Mouse (Mus musculus): ENCODE data around the gene Trio. TPM values are rescaled to one million over a fixed set of nuclear protein-coding genes. Genes with fewer than 3 reads are reported as not detected.

Gene Trio
- polyA plus RNA-seq, 1 experiment from 2014 or later, result 2.8 TPM

DNA sequence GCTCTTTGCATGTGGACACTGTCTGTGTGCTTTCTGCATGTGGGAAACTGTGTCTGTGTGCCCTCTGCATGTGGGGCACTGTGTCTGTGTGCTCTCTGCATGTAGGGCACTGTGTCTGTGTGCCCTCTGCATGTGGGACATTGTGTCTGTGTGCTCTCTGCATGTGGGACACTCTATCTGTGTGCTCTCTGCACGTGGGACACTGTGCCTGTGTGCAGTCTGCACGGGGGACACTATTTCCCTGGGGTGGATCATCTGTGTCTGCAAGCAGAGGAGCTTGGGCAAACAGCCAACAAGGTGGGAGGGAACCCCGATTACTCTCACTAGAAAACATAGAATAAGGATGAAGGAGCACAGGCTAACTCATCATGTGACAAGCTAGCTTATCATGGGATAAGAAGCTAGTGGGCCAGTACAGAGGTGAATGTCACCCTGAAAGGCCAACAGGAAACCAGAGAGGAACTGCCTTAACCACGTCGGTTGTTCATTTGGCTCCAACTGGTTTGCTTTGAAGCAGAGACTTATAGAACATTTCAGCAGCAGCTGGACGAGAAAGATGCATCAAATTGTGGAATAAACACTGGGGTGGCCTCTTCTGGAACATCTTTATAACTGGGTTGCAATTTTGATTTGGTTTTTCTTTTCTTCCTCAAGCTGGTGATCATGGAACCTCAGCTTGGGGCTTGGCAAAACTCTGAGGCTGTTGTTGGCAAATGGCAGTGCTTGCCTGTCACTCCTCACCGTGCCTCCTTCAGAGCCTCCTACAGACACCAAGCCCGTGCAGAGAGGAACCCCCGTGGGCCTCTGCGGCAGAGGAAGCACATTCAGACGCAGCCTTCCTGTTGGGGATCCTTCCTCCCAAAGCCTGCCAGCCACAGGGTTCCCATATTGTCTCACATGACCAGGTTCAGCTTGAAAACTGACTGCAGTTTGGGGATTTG is 323.3 kb downstream of the Trio start:
- Histone ChIP-seq H3K4me2 (no peak overlapping the region), H3K4me3 (replicated peaks) (no peak overlapping the region), H3K27me3 (no peaks in the 10 kb centered on the region), H3K9me3 (replicated peaks) (no peaks in the 10 kb centered on the region), H3K27ac (peak overlapping the region; percentile 56), H3K36me3 (no peaks in the 10 kb centered on the region), H3K4me1 (replicated peaks) (peaks cover 8% of the 10 kb centered on the region), H3K9ac (no peak overlapping the region)
- ATAC-seq (ENCODE audit: low read depth) (peak; percentile 58; the same call in 1 of the 2 replicates), DNase-seq (peak; percentile 23)
- 9% methylated on average over 11 of the region's 11 CpGs for WGBS (ENCODE audit: insufficient replicate concordance)

DNA sequence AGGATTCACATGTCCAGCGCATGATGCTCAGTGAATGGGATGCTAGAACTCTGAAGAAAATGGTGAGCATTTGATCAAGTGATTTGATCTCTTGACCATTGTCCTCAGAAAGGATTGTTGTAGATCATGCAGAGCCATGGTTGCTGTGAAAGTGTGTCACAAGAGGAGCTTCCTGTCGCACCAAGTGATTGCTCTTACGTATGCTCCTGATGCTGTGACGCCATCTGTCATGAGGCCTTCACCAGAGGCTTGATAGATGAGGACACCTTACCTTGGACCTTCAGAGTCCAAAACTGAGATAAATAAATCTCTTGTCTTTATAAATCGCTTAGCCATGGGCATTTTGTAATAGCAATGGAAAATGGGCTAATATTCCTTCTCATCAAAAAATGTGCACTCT is 328.0 kb downstream of the Trio start:
- H3K27me3 ChIP-seq, result no peaks in the 10 kb centered on the region
- WGBS (ENCODE audit: insufficient replicate concordance), result 66% methylated on average over 5 of the region's 5 CpGs
- no peak overlapping the region for H3K27ac ChIP-seq
- peaks cover 4% of the 10 kb centered on the region for H3K4me1 ChIP-seq (replicated peaks)
- H3K9me3 ChIP-seq (replicated peaks), result no peaks in the 10 kb centered on the region
- no peak for ATAC-seq (ENCODE audit: low read depth)
- DNase-seq, result no peak
- no peak overlapping the region for H3K4me3 ChIP-seq (replicated peaks)
- no peak overlapping the region for H3K4me2 ChIP-seq
- H3K36me3 ChIP-seq, result no peaks in the 10 kb centered on the region
- no peak overlapping the region for H3K9ac ChIP-seq

DNA sequence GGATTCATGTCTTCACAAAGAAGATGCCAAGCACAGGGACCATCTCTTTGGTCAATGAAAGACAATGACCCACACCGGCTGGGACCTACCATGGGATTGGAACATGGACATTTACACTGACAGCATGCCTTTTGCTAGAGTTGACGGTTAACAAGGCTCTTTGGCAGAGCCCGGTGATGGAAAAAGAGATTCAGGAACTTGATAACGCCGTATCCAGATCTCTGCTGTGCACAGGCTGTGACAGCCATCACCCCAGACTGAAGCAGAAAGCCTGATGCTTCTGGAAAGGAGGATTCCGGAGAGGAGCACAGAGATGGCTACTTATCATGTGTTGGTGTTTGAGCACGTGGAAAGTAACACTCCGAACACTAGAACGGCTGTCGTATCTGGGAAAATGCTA is 332.4 kb downstream of the Trio start:
- 50% methylated on average over 10 of the region's 10 CpGs for WGBS (ENCODE audit: insufficient replicate concordance)
- DNase-seq (no peak), ATAC-seq (ENCODE audit: low read depth) (no peak)
- Histone ChIP-seq H3K9ac (no peak overlapping the region), H3K27me3 (no peaks in the 10 kb centered on the region), H3K9me3 (replicated peaks) (no peaks in the 10 kb centered on the region), H3K36me3 (no peaks in the 10 kb centered on the region), H3K4me1 (replicated peaks) (no peaks in the 10 kb centered on the region), H3K27ac (no peak overlapping the region), H3K4me3 (replicated peaks) (no peak overlapping the region), H3K4me2 (no peak overlapping the region)

DNA sequence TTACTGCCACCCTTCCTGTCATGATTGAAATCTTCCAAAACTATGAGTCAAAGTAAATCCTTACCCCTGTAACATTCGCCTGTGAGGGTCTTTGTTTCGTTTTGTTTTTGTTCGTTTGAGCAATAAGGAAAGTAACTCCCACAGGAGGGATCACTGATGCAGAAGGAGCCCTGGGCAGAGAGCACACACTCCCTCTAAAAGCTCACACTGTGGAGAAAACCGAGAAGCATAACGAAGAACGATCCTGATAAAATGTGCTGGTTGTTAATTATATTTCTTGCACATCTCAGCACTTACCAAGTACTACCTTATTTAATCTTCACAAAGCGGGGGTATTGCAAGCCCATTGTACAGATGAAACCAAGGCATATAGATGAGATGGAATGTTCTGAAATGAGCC is 333.5 kb downstream of the Trio start:
- Histone ChIP-seq H3K27ac (no peak overlapping the region), H3K27me3 (no peaks in the 10 kb centered on the region), H3K4me2 (no peak overlapping the region), H3K4me3 (replicated peaks) (no peak overlapping the region), H3K9ac (no peak overlapping the region), H3K4me1 (replicated peaks) (no peaks in the 10 kb centered on the region), H3K9me3 (replicated peaks) (no peaks in the 10 kb centered on the region), H3K36me3 (no peaks in the 10 kb centered on the region)
- DNase-seq (no peak), ATAC-seq (ENCODE audit: low read depth) (no peak)
- WGBS (ENCODE audit: insufficient replicate concordance), result 63% methylated on average over 7 of the region's 7 CpGs

DNA sequence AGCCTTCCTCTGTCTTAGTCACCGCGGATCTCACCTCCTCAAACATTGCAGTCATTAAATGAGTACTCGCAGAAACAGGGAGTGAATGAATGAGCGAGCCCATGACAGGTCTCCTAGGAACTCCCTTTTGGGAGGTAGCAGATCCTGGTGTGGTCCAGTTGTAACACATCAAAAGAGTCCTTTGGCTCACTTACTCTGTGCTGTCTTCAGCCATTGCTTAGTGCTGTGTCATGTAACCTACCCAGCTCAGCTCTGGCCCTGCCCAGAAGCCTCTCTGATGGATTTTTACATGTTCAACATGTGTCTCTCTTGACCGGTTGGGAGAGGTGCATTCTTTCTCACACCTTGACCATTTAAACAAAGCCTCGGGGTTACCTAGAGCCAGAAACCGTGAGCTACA is 334.4 kb downstream of the Trio start:
- H3K4me1 ChIP-seq (replicated peaks), result no peaks in the 10 kb centered on the region
- H3K4me2 ChIP-seq, result no peak overlapping the region
- no peak for ATAC-seq (ENCODE audit: low read depth)
- no peaks in the 10 kb centered on the region for H3K27me3 ChIP-seq
- 72% methylated on average over 7 of the region's 7 CpGs for WGBS (ENCODE audit: insufficient replicate concordance)
- H3K9ac ChIP-seq, result no peak overlapping the region
- no peak for DNase-seq
- H3K36me3 ChIP-seq, result no peaks in the 10 kb centered on the region
- no peak overlapping the region for H3K27ac ChIP-seq
- no peak overlapping the region for H3K4me3 ChIP-seq (replicated peaks)
- H3K9me3 ChIP-seq (replicated peaks), result no peaks in the 10 kb centered on the region

DNA sequence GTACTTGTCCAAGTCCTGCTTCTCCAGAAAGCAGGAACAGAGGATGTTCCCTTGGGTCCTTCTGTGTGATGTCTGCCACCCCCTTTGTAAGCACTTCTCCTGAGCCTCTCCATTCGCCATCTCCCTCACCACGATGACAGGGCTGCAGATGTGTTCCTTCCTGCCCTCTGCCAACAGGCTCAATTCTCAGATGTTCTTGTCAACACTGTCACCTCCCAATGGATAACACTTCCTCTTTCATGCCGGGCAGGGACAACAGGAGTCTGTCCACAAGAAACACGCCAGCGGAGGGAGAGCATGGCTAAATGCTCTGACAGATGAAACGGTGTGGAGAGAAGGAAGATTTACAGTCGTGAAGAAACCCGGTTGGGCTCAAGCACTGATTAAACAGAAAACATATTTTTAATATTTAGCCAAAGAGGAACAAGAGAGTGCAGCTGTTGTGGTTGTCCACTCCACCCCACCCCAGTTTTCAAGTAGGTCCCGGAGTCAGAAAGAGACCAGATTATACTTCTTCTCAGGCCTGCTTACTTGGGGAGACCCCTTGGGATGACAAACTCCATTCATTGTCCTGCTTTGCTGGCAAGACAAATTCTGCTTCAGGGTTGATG is 337.5 kb downstream of the Trio start:
- H3K9ac ChIP-seq, result no peak overlapping the region
- H3K36me3 ChIP-seq, result no peaks in the 10 kb centered on the region
- H3K4me3 ChIP-seq (replicated peaks), result no peak overlapping the region
- H3K27me3 ChIP-seq, result no peaks in the 10 kb centered on the region
- no peak overlapping the region for H3K27ac ChIP-seq
- H3K9me3 ChIP-seq (replicated peaks), result no peaks in the 10 kb centered on the region
- no peak for ATAC-seq (ENCODE audit: low read depth)
- WGBS (ENCODE audit: insufficient replicate concordance), result 18% methylated on average over 9 of the region's 9 CpGs
- H3K4me1 ChIP-seq (replicated peaks), result no peaks in the 10 kb centered on the region
- H3K4me2 ChIP-seq, result no peak overlapping the region
- DNase-seq, result no peak

DNA sequence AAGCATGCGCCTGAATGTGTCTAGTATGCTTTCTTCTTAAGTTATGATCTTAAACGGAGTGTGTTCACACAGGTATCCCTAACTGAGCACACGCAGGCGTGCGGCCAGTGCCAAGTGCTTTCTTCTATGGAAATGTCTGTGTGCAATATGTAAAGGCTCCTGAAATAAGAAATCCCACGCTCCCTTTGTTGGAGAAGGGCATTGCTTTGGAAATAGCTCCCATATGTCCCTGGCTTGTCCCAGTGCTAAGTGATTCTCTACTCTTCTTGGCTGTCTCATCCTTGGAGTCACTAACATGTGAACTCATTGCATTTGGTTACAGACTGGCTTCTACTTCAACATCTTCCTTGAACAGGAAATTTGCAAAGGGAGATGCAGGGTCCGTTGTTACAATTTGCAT is 340.8 kb downstream of the Trio start:
- H3K27me3 ChIP-seq, result peaks cover 19% of the 10 kb centered on the region
- no peak overlapping the region for H3K4me2 ChIP-seq
- no peaks in the 10 kb centered on the region for H3K9me3 ChIP-seq (replicated peaks)
- H3K27ac ChIP-seq, result no peak overlapping the region
- H3K9ac ChIP-seq, result no peak overlapping the region
- no peak overlapping the region for H3K4me3 ChIP-seq (replicated peaks)
- ATAC-seq (ENCODE audit: low read depth), result no peak
- WGBS (ENCODE audit: insufficient replicate concordance), result 68% methylated on average over 7 of the region's 7 CpGs
- no peak for DNase-seq
- no peaks in the 10 kb centered on the region for H3K36me3 ChIP-seq
- H3K4me1 ChIP-seq (replicated peaks), result peaks cover 15% of the 10 kb centered on the region

DNA sequence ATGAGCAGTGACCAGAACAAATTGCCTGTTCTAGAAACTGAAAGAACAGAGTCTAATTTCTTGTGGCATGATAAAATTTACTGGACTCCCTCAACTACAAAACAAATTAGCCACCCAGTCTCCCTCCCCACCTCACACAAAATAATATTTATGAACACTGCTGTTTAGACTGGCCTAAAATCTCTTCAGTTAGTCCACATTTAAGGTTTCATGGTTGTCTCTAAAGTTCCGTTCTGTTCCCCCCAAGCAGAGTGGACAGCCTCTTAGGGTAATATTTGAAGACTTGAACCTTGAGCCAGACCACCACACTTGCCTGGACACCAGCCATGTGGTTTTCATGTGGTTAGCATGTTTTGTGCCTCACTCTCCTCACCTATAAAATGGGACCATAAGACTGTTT is 342.4 kb downstream of the Trio start:
- H3K9me3 ChIP-seq (replicated peaks), result no peaks in the 10 kb centered on the region
- H3K4me1 ChIP-seq (replicated peaks), result peaks cover 15% of the 10 kb centered on the region
- H3K36me3 ChIP-seq, result no peaks in the 10 kb centered on the region
- DNase-seq (no peak), ATAC-seq (ENCODE audit: low read depth) (no peak)
- no peak overlapping the region for H3K9ac ChIP-seq
- 72% methylated on average over 1 of the region's 1 CpGs for WGBS (ENCODE audit: insufficient replicate concordance)
- H3K27ac ChIP-seq, result no peak overlapping the region
- H3K4me2 ChIP-seq, result no peak overlapping the region
- no peak overlapping the region for H3K4me3 ChIP-seq (replicated peaks)
- peaks cover 19% of the 10 kb centered on the region for H3K27me3 ChIP-seq

DNA sequence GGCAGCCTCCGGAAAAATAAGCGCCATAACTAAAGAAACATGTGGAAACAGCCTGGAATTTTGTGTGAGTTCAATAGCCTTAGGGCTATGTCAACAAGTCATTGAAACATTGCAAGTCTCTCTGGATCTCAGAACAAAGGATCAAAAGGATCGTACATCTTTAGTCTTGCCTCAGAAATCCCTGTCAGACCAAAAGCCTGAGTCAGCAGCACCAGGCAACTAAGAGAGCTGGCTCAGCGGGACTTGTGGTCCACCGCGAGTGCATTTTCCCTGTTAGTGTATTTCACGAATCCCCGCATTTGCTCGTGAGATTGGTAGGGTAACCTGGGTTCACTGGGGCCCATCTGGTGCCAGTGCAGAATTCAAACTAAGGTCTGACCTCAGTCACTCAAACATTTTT is 343.0 kb downstream of the Trio start:
- Histone ChIP-seq H3K4me2 (no peak overlapping the region), H3K9ac (no peak overlapping the region), H3K9me3 (replicated peaks) (no peaks in the 10 kb centered on the region), H3K4me1 (replicated peaks) (peaks cover 15% of the 10 kb centered on the region), H3K27me3 (peaks cover 19% of the 10 kb centered on the region), H3K27ac (no peak overlapping the region), H3K4me3 (replicated peaks) (no peak overlapping the region), H3K36me3 (no peaks in the 10 kb centered on the region)
- WGBS (ENCODE audit: insufficient replicate concordance), result 59% methylated on average over 9 of the region's 9 CpGs
- DNase-seq (no peak), ATAC-seq (ENCODE audit: low read depth) (no peak)

DNA sequence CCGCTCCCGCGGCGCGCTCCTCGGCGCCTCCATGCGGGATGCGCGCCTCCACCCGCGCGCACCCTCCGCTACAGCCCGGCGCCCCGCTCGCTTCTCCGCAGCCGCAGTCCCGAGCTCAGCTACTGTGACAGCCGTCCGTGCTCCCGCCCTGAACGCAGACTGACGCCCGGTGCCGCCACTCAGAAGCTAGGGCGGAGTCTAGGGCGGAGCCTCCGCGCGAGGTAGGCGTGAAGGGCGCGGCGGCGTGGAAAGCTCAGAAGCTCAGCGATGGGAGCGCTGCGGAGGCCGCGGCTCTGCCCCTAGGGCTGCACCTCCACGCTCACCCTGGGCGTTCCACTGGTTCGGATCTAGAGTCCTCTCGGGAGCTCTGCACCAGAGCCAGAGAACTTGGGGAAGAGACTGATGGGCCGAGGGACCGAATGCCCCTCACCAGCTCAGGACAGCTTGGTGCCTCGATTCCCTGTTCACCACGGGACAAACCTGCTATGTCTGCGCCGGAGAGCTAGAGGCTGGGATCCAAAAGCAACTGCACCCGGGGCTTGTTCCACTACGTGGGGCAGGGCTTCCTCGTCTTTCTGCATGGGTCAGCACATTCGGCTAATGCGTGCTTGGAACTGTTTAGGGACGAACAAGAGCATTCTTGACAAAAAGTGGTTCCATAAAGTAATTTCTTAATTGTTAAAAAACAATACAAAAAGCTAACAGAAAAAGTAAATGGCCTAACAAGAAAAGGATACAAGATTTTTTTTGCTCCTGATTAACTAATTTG is 344.0 kb downstream of the Trio start, which contains the start of gene Otulinl:
TSS of gene Otulinl (minus strand) at position 161 of the 769 bp plus-strand sequence.
- H3K27ac ChIP-seq, result no peak within 1 kb of the TSS

DNA sequence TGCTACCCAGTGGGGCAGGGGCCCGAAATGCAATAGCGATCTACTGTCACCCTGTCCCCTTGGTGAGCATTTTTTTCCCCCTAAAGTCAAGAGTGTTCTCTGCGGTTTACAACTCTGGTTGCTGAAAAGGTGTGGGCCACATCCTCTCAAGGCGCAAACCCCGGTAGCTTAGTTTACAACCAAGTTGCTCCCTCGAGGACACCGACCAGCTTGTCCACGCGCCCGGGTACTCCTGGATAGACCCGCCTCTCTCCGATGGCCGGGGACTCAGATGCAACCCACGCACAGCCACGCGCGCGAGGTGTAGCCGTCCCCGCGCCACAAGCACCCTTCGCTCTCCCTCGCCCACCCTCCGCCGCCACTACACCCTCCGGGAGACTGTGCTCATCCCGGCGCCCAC is 344.7 kb downstream of the Trio start:
- Histone ChIP-seq H3K36me3 (no peaks in the 10 kb centered on the region), H3K9ac (peak overlapping the region; percentile 69), H3K4me3 (replicated peaks) (peak overlapping the region; percentile 66), H3K27ac (no peak overlapping the region), H3K9me3 (replicated peaks) (no peaks in the 10 kb centered on the region), H3K4me2 (peak overlapping the region; percentile 89), H3K27me3 (peaks cover 19% of the 10 kb centered on the region), H3K4me1 (replicated peaks) (peaks cover 15% of the 10 kb centered on the region)
- ATAC-seq (ENCODE audit: low read depth) (no peak; the same call in 1 of the 2 replicates), DNase-seq (no peak)
- WGBS (ENCODE audit: insufficient replicate concordance), result 1% methylated on average over 28 of the region's 28 CpGs

More for the DNA sequence above, 344.0 kb downstream of the Trio start, which contains the start of gene Otulinl:
- peaks cover 15% of the 10 kb centered on the region for H3K4me1 ChIP-seq (replicated peaks)
- no peaks in the 10 kb centered on the region for H3K9me3 ChIP-seq (replicated peaks)
- ATAC-seq (ENCODE audit: low read depth) (peak; percentile 98), DNase-seq (peak; percentile 86)
- peak within 1 kb of the TSS; percentile 66 for H3K4me3 ChIP-seq (replicated peaks)
- WGBS (ENCODE audit: insufficient replicate concordance), result 3% methylated on average over 59 of the region's 59 CpGs
- H3K9ac ChIP-seq, result peak within 1 kb of the TSS; percentile 69
- H3K4me2 ChIP-seq, result peak within 1 kb of the TSS; percentile 89
- peaks cover 19% of the 10 kb centered on the region for H3K27me3 ChIP-seq
- H3K36me3 ChIP-seq, result no peaks in the 10 kb centered on the region
